Mouse (Mus musculus): ENCODE measurements around the gene St14. TPM values are rescaled to one million over a fixed set of nuclear protein-coding genes. Genes with fewer than 3 reads are reported as not detected.

The St14 gene
- polyA plus RNA-seq, 1 experiment from 2014 or later: not detected

DNA sequence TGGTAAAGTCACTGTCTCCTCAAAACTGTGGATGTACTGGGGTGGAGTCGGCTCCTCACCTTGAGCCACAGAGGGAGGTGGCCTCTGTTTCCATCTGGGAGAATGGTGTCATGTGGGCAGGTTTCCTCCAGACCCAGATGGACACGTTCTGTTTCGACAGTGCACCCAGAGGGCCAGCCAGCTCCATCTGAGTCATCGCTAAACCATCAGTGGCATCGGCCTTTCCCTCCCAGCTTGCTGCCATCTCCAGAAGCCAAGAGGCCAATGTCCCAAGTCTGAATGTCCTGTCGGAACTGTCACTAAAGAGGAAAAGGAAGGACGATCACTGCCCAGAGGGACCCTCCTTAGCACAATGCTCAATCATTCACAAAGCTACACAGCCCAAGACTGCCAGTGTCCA, 5.6 kb downstream of the St14 start:
- TF ChIP-seq CTCF (IDR thresholded peaks at IDR 0.05): no peak
- in situ Hi-C loops (cut with MboI; ENCODE audit: low pct_unique_long_range_greater_than_20kb): no loop called here
- peaks cover 4% of the 10 kb centered on the region for H3K27me3 ChIP-seq
- DNase-seq (ENCODE audit: low read depth, low spot score) (no peak), ATAC-seq (no peak)
- CTCF ChIA-PET: no interaction called here
- POLR2A ChIA-PET: no interaction called here

DNA sequence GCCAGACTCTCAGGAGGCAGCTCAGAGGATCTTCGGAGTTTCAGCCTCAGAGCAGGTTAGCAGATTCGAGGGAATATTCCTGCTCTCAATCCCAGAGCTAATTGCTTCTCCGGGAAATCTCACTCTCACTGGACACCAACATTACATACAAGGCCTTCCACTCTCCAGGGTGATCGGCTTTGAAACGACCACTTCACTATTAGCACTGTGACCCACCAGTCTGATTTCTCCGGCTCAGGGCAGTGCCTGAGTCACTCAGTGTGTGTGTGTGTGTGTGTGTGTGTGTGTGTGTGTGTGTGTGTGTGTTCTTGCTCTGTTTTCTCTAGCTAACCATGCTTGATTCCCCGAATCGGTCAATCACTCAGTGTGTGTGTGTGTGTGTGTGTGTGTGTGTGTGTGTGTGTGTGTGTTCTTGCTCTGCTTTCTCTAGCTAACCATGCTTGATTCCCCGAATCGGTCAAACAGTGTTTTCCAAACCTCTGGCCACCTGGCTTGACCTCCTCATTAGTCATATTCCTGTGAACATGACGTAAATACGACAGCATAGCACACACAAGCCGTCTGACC, 9.1 kb downstream of the St14 start:
- H3K27me3 ChIP-seq: peaks cover 4% of the 10 kb centered on the region
- CTCF ChIA-PET: no interaction called here
- ATAC-seq (no peak), DNase-seq (ENCODE audit: low read depth, low spot score) (no peak)
- in situ Hi-C loops (cut with MboI; ENCODE audit: low pct_unique_long_range_greater_than_20kb): no loop called here
- POLR2A ChIA-PET: no interaction called here
- TF ChIP-seq CTCF (IDR thresholded peaks at IDR 0.05): no peak

DNA sequence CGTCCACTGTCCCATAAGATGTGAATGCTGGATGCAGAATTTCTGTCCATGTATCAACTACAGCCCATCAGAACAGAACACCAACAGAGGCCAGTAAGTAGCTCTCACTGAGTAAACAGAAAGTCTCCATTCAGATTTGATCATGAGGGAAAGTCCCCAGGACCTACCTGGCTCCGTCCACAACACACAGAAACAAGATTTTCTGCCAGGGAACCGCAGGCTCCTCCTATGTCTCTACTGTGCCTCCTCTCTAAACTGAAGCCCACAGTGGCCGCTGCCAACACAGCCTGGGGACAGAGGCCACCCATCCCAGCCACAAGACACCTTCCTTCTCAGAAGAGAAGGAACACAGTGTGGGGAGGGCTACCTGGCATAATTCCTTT, 11.1 kb downstream of the St14 start:
- peaks cover 3% of the 10 kb centered on the region for H3K27me3 ChIP-seq
- ChIA-PET CTCF (no interaction called here), POLR2A (no interaction called here)
- no peak for TF ChIP-seq CTCF (IDR thresholded peaks at IDR 0.05)
- in situ Hi-C loops (cut with MboI; ENCODE audit: low pct_unique_long_range_greater_than_20kb): no loop called here
- ATAC-seq (no peak), DNase-seq (ENCODE audit: low read depth, low spot score) (no peak)

DNA sequence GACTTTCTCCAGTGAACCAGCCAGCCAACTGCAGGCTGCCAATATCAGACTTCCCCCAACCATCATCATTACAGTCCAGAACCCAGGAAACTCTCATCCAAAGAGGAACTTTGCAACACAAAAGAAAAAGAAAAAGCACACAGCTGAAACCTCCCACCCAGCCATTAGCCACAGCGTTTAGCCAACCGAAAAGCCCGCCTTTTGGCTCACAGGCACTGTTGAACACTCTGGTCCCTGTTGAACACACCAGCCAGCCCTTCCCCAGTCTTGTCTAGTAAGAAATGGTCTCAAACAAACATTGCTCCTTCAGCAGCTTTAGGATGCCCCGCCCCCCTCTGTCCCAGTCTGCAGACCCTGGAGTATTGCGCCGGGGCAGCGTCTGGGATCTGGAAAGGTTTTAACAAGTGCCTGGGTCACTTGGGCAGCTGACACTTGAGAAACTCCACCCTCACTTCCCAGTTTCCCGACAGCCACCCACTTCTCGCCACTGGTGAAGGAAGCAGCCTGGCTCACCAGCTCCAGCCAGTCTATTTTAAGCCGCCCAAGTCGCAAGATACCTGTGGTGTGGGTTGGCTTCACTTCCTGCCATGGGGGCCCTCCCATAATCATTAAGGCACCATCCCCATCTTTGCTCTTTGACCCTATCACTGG, 11.6 kb downstream of the St14 start:
- ATAC-seq: no peak
- ChIA-PET POLR2A (interaction anchor here (0.7 kb wide), 1 partner anchor 156 kb away, joined by 3 read pairs; no protein-coding TSS in a partner anchor), CTCF (no interaction called here)
- in situ Hi-C loops (cut with MboI; ENCODE audit: low pct_unique_long_range_greater_than_20kb): no loop called here
- TF ChIP-seq CTCF (IDR thresholded peaks at IDR 0.05): no peak
- H3K27me3 ChIP-seq: no peaks in the 10 kb centered on the region
- no peak for DNase-seq (ENCODE audit: low read depth, low spot score)

DNA sequence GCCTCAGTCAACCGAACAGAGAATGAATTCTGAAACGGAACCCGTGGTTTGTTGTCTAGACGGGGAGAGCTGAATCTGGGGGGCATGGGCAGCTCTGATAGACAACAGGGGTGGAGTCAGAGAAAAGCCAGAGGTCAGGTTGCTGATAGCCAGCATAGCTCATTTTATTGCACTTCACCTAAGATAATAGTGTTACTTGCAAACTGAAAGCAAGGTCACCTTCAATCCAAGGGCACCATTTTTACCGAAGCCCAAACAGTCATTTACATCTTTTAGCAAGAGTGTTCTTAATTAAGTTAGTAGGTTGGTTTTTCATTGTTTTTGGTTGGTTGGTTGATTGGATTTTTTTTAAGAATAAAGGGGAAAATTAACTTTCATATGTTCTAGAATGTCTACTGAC, 12.2 kb downstream of the St14 start:
- no peak for DNase-seq (ENCODE audit: low read depth, low spot score)
- no peak for TF ChIP-seq CTCF (IDR thresholded peaks at IDR 0.05)
- POLR2A ChIA-PET: interaction anchor here (0.7 kb wide), 1 partner anchor 156 kb away, joined by 3 read pairs; no protein-coding TSS in a partner anchor
- H3K27me3 ChIP-seq: no peaks in the 10 kb centered on the region
- in situ Hi-C loops (cut with MboI; ENCODE audit: low pct_unique_long_range_greater_than_20kb): no loop called here
- ATAC-seq: no peak
- CTCF ChIA-PET: no interaction called here

DNA sequence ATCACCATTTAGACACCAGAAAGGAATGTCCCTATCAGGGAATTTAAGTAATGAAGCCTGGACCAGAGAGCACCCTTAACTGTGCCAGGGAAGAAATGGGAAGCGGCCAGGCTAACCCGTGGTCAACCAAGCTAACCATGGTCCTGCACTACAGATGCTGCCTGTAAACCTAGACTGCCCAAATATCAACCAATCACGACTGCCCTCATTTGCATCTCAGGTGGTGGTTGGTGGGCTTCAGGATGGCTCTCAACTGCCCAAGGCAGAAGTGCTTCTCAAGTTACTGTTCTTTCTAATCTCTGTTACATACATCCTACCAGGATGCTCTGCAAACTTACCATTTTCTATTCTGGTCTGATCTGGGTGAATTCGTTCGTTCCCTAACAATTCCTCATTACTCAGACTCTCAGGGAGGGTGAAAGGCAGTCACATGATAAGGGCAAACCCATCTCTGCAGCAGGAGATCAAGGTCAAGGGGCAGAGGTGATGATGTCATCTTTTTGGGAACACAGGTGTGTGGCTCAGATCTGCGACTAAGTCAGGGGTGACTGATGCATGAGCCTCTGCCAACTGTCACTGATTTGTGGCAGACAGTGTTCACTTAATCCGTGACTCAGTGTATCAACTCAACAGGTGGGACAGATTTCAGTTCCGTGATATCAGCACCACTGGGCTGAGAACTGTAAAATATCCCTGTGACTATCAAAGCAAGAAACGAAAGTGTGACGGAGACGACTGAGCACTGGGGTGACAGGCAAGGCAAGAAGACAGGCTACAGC, 12.9 kb downstream of the St14 start:
- CTCF ChIA-PET: interaction anchor here (1.9 kb wide), 1 partner anchor 32 kb away, joined by 5 read pairs; no protein-coding TSS in a partner anchor
- in situ Hi-C loops (cut with MboI; ENCODE audit: low pct_unique_long_range_greater_than_20kb): no loop called here
- DNase-seq (ENCODE audit: low read depth, low spot score) (no peak), ATAC-seq (no peak)
- POLR2A ChIA-PET: no interaction called here
- no peak for TF ChIP-seq CTCF (IDR thresholded peaks at IDR 0.05)
- no peaks in the 10 kb centered on the region for H3K27me3 ChIP-seq

DNA sequence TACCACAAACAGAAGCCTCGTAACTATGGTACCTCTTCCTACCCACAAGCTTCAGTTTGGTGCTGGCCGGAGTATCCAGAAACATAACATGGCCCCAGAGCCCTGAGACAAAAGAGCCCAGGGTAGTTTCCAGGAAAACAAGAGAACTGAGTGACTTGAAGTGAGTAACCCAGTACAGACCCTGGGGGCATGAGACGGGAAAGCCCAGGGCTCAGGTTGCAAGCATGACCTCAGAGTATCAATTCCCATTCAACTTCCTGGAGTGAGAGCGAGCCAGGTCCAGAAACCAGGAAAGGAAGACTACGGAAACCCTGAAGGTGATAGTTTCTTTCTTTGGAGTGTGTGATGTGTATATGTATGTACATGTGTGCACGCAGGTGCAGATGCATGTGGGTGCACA, 14.2 kb downstream of the St14 start:
- DNase-seq (ENCODE audit: low read depth, low spot score) (no peak), ATAC-seq (peak; percentile 26)
- peaks cover 6% of the 10 kb centered on the region for H3K27me3 ChIP-seq
- in situ Hi-C loops (cut with MboI; ENCODE audit: low pct_unique_long_range_greater_than_20kb): no loop called here
- ChIA-PET CTCF (interaction anchor here (1.9 kb wide), 1 partner anchor 31 kb away, joined by 5 read pairs; no protein-coding TSS in a partner anchor), POLR2A (no interaction called here)
- no peak for TF ChIP-seq CTCF (IDR thresholded peaks at IDR 0.05)

DNA sequence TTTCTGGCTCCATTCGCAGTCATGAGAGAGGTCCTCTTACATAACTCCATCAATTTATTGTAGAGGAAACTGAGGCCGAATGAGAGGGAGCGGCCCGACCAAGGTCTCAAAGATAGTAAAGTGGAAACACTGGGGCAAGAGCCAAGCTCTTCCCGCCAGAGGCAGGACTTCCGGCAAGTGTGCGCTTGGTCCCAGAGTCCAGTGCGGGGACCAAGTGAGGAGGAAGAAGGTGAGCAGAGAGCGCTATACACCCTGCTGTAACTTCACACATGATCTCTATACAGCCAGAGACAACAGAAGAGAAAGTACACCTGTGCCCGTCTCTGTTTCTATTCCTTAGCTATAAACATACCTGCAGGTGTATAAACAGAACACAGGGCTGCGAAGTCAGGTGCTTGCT, 14.6 kb downstream of the St14 start:
- CTCF ChIA-PET: interaction anchor here (1.9 kb wide), 1 partner anchor 30 kb away, joined by 5 read pairs; no protein-coding TSS in a partner anchor
- ATAC-seq (no peak), DNase-seq (ENCODE audit: low read depth, low spot score) (no peak)
- in situ Hi-C loops (cut with MboI; ENCODE audit: low pct_unique_long_range_greater_than_20kb): no loop called here
- TF ChIP-seq CTCF (IDR thresholded peaks at IDR 0.05): no peak
- peaks cover 6% of the 10 kb centered on the region for H3K27me3 ChIP-seq
- POLR2A ChIA-PET: no interaction called here

DNA sequence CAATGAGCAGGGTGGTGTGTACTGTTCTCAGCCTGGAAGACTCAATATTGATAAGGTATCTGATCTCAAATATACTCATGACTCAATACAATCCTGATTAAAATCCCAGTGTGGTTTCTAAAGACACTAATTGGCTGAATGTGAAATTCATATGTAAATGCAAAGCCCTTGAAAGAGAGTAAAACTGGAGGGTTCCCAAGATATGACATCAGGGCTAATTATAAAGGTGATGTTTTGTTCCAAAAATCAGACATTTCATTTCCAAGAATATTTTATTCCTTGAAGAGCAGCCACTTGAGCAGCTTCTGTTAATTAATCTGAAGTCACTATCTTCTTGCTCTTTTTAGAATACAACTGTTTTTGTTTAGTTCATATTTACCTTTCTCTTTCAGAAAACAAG, 16.1 kb downstream of the St14 start:
- ChIA-PET POLR2A (no interaction called here), CTCF (no interaction called here)
- no peak for ATAC-seq
- DNase-seq (ENCODE audit: low read depth, low spot score): no peak
- no peak for TF ChIP-seq CTCF (IDR thresholded peaks at IDR 0.05)
- in situ Hi-C loops (cut with MboI; ENCODE audit: low pct_unique_long_range_greater_than_20kb): no loop called here
- peaks cover 10% of the 10 kb centered on the region for H3K27me3 ChIP-seq

DNA sequence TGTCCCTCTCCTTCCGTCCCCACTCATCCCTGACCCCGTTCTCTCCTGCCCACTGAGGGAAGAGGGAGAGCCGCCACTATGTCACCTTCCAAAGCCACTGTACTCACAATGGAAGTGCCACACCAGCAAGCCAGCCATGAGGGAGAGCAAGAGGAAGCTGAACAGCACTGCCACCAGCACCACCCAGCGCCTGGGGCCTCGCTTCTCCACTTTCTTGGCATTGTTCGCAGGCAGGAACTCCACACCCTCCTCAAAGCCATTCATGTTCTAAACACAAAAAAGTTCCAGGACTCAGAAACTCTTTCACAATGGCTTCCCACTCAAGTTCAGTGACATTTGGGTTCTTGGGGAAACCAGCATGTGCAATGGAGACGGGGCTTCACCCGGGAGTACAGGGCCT, 23.2 kb downstream of the St14 start:
- POLR2A ChIA-PET: no interaction called here
- H3K27me3 ChIP-seq: peaks cover 29% of the 10 kb centered on the region
- DNase-seq (ENCODE audit: low read depth, low spot score): no peak
- in situ Hi-C loops (cut with MboI; ENCODE audit: low pct_unique_long_range_greater_than_20kb): no loop called here
- ATAC-seq: no peak
- no peak for TF ChIP-seq CTCF (IDR thresholded peaks at IDR 0.05)
- CTCF ChIA-PET: no interaction called here

- in situ Hi-C loops (cut with MboI; ENCODE audit: low pct_unique_long_range_greater_than_20kb): loop anchor here (25.0 kb wide), 1 partner anchor 336 kb away; no protein-coding TSS in a partner anchor
- POLR2A ChIA-PET: interaction anchor here (0.7 kb wide), 1 partner anchor 394 kb away, joined by 5 read pairs; no protein-coding TSS in a partner anchor
- no peak for DNase-seq (ENCODE audit: low read depth, low spot score)
- no peak for ATAC-seq
- TF ChIP-seq CTCF (IDR thresholded peaks at IDR 0.05): no peak
- CTCF ChIA-PET: no interaction called here
- peaks cover 11% of the 10 kb centered on the region for H3K27me3 ChIP-seq
Observed at GRCm38 (mm10) chr9:31098118-31098517, 33.5 kb downstream of the St14 start.

Data from Patski (cell line).